Mouse (Mus musculus) testis, postnatal 10 days (tissue): Measurements from ENCODE around the gene Dtnb.

ENCODE experiments used
- DNase-seq: peaks from one replicate; pipeline ENCODE4 v3.0.0; 2021; ENCODE audit warnings: low spot score

Gene Dtnb

GRCm38 (mm10) chr12:3732623-3733265 is 160.6 kb downstream of the Dtnb start:
- DNase-seq = no peak

GRCm38 (mm10) chr12:3733328-3733727 is 161.1 kb downstream of the Dtnb start:
- no peak for DNase-seq

- no peak for DNase-seq
Observed at GRCm38 (mm10) chr12:3737009-3737408, 164.8 kb downstream of the Dtnb start.

- DNase-seq = no peak
Observed at GRCm38 (mm10) chr12:3738741-3739529, 166.8 kb downstream of the Dtnb start.

GRCm38 (mm10) chr12:3739749-3740704 is 167.8 kb downstream of the Dtnb start:
- no peak for DNase-seq

GRCm38 (mm10) chr12:3740705-3741081 is 168.5 kb downstream of the Dtnb start:
- no peak for DNase-seq

GRCm38 (mm10) chr12:3745432-3746105 is 173.4 kb downstream of the Dtnb start:
- no peak for DNase-seq

- DNase-seq = no peak
Observed at GRCm38 (mm10) chr12:3746369-3746768, 174.2 kb downstream of the Dtnb start.

- no peak for DNase-seq
Observed at GRCm38 (mm10) chr12:3747583-3747982, 175.4 kb downstream of the Dtnb start.

GRCm38 (mm10) chr12:3755522-3755921 is 183.3 kb downstream of the Dtnb start:
- no peak for DNase-seq

- DNase-seq = no peak
Observed at GRCm38 (mm10) chr12:3756216-3756615, 184.0 kb downstream of the Dtnb start.

GRCm38 (mm10) chr12:3758127-3758526 is 185.9 kb downstream of the Dtnb start:
- no peak for DNase-seq

GRCm38 (mm10) chr12:3759419-3759818 is 187.2 kb downstream of the Dtnb start:
- no peak for DNase-seq

GRCm38 (mm10) chr12:3760876-3761590 is 188.9 kb downstream of the Dtnb start:
- no peak for DNase-seq

- no peak for DNase-seq
Observed at GRCm38 (mm10) chr12:3761591-3762295, 189.6 kb downstream of the Dtnb start.

GRCm38 (mm10) chr12:3764191-3764804 is 192.1 kb downstream of the Dtnb start:
- DNase-seq = no peak

- DNase-seq = no peak
Observed at GRCm38 (mm10) chr12:3767360-3767759, 195.2 kb downstream of the Dtnb start.

GRCm38 (mm10) chr12:3768391-3768790 is 196.2 kb downstream of the Dtnb start:
- no peak for DNase-seq

GRCm38 (mm10) chr12:3770546-3770945 is 198.4 kb downstream of the Dtnb start:
- no peak for DNase-seq

- no peak for DNase-seq
Observed at GRCm38 (mm10) chr12:3771080-3771479, 198.9 kb downstream of the Dtnb start.
